Mouse (Mus musculus): ENCODE data around the gene Tas2r134. TPM values are rescaled to one million over a fixed set of nuclear protein-coding genes. Genes with fewer than 3 reads are reported as not detected.
A peak's percentile ranks its signal among the peaks of the same experiment; 100 is the strongest.

The Tas2r134 gene
- polyA plus RNA-seq (2012; rRNA removed): not detected in 2 replicates

DNA sequence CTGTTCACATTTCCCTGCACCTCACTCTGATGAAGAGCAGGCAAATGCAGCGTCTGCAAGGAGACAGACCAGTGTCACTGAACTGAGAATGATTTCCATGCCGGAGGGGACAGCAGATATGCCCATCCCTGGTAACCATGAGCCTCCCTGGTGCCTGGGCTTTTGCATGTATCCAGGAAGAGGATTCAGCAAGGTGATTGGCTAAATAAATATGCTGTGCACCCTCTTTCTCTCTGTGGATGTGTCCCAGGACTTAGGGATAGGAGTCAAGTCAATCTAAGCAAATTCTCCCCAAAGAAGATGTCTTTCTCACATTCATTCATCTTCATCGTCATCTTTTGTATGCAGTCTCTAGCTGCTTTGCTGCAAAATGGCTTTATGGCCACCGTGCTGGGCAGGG is at the start of gene Tas2r134:
Gene Tas2r134, plus strand, starts transcription at position 301 of the 400 bp plus-strand sequence.
- 80% methylated on average over 4 of the region's 4 CpGs for WGBS

DNA sequence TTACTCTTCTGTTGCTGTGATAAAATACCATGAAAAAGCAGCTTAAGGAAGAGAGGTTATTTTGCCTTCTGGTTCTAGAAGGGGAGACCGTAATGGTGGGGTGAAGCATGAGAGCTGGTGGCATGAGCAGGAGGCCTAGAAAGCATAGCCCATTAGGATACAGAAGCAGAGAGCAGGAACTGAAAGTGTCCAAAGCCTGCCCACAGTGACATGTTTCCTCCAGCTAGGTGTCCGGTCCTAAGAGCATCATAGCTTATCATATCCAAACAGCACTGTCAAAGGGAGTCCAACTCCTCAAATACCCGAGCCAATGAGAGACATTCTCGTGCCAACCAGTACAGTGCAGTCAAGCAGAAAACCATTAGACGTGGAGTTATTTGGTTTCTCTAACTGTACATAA is 47.5 kb upstream of the Tas2r134 start:
- WGBS: 78% methylated on average over 5 of the region's 5 CpGs
- no peak for DNase-seq (ENCODE audit: low read depth, low spot score)

More for the DNA sequence above, at the start of gene Tas2r134:
- no peak for DNase-seq (ENCODE audit: low read depth, low spot score)

DNA sequence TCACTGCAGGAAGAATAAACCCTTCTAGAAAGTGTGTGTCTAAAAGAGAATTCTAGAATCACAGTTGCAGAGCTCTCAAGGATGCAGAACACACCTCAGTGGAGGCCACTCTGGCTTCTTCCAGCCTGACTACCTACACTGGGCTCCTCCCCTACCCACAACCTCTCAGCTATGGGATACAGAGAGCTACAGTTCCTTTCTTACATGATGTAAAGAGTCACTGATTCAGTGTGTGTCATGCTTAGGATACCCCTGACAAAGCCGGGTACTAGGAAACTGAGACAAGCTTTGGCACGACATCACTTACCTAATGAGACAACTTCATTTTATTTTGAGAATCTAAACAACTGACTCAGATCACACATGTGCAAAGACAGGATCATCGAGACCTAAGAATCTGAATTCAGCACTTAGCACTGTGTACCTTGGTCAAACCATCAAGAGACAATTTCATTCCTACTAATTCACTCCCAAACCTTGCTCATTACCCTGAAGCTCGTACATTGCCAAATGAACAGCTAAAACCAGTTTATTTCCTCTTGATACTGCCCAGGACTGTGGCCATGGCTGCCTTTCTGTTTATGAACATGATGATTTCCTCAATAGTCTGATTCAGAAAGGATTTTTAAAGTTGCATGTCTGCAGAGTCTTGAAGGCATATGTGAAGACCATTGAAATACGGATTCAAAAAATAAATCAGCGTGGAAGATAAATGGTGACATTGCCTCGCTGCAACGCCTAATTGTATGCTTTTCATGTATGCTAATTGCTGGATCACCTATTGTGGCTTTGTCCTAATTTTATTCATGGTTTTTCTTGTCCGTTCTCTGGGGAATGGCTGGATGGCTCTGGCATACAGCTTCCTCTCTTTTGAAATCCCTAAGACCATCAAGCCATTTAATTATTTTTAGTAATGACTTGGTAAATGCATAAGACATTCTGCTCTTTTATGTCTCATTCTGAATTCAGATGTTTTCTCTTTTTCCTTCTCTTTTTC is 43.0 kb upstream of the Tas2r134 start:
- 85% methylated on average over 9 of the region's 9 CpGs for WGBS

DNA sequence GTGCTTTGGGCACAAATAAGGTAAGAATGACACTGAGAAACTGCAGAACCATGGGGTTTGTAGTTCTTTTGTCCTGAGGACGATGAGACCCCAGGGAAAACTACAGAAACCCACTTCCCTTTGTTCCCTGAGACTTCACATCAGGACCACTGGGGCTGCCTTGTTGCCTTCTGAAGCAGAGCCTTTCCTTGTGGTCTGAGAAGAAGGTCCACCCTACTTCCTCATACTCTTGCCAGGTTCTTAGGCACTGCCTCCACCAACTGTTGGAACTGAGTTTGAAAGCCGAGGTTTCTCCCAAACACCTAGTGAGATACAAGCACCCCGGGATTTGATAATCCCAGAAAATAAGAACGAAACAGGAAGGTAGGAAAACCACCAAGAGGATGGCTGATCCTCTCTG is 39.0 kb upstream of the Tas2r134 start:
- WGBS: 58% methylated on average over 4 of the region's 4 CpGs
- DNase-seq (ENCODE audit: low read depth, low spot score): peak; percentile 11

More for the DNA sequence above, 43.0 kb upstream of the Tas2r134 start:
- no peak for DNase-seq (ENCODE audit: low read depth, low spot score)

DNA sequence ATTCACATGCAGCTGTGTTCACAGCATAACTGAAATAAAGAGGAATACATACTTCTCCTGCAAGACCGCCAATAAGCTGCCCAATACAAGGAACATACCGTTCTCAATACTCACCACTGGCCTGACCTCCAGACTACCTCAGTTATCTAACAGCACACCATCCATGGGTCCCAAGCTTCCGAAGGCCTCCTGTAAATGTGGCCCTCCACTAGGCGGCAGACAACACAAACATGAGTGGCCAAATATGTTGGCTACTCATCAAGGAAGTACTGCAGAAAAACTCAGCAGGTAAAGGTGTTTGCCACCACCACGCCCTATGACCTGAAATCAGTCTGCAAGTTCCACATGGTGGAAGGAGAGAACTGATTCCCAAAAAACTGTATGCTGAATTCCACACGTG is 38.4 kb upstream of the Tas2r134 start:
- WGBS: 56% methylated on average over 6 of the region's 6 CpGs
- peak; percentile 39 for DNase-seq (ENCODE audit: low read depth, low spot score)

DNA sequence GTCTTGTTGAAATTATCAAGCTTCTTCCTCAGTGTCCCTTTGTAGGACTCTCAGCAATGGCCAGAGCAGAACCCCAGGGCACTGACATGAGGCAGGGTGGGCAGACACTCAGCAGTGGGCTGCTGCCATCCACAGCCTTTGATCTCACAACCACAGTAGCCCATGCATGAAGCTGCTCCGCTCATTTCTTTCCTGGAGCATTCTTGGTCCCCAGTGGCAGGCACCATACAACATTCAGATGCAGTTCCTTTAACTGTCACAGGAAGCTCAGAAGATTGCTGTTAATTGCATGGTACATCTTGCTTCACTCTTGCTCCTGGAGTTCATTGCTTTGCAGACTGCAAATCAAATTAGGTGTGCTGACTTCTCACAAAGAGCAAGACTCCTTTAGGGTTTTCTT is 37.7 kb upstream of the Tas2r134 start:
- WGBS: 91% methylated on average over 1 of the region's 1 CpGs
- DNase-seq (ENCODE audit: low read depth, low spot score): no peak

DNA sequence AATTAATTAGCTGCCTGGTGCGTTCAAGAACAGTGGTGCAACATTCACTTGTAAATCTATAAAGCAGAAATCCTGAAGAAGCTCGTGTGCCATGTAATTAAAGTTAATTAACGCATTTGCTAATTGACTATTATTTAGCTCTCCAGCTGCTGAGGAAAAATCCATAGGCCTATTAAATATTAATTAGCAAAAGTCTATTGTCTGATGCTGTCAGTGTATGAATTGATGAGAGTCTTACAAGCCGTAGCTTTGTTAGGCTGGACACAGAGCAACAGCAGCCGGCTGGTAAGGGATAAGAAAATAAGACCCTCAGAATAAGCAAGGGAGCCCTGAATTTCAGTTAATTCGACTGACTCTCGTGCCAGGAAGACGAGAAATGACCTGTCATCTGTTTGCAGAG is 37.0 kb upstream of the Tas2r134 start:
- DNase-seq (ENCODE audit: low read depth, low spot score): no peak
- whole genome bisulfite sequencing: 88% methylated on average over 8 of the region's 8 CpGs

DNA sequence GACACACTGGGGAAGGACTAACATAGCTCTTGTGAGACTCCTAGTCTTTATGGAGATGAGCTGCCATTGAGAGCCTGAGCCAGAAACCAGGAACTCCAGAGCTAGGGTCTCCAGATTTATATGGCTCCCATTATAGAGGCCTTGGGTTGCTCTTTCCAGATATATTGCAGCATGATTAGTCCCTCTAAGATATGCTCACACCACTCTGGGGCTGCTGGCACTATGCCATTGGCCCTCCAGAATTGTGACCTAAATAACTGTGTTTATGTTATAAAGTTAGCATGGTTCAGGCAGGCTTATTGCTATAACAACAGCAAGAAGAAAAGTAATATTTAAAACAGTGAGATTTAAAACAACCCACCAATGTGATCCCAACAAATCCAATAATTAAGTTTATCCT is 35.2 kb upstream of the Tas2r134 start:
- DNase-seq (ENCODE audit: low read depth, low spot score): no peak

DNA sequence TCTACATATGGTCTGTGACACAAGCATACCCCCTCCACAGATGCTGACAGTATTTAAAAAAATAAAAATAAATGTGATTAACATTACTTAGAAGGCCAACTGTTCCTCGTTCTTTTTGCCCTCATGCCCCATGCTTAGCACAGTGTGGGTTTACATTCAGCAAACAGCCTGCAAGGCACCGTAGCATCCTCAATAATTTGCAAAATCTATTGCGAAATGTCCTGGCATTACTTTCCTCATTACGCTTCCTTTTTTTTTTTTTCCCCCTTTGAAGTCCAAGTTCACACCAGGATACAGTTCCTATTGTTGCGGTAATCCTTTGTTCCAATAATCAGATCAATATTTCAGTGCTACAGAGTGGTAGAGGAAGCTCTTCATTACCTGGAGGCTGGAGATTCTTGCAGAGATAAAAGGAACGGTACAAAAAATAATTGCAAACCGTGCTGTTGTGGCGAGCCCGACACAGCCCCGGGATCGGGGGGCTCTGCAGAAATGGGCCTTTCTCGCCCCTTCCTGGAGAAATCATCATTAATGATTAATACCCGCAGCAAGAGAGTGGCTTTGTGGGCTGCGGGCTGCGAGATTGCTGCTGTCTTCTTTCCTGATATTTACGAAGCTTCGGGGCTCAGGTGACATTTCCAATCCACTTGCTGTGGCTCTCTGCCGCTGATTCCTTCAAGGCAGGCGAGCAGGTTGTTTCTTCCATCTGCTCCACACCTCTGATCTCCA is 27.7 kb upstream of the Tas2r134 start:
- WGBS: 63% methylated on average over 19 of the region's 19 CpGs

DNA sequence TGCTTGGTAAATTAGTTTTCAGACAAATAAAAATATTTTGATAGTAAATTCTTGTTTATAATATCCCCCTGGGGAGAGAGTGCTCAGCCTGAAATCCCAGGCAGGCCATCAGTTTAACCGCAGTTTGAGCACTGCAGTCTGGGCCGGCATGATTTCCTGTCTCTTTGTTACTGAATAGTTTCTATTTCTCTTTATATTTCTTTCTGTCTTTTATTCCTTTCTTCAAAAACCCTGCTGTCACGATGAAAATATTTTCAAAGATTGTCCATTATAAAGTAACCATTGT is 27.2 kb upstream of the Tas2r134 start:
- 68% methylated on average over 3 of the region's 3 CpGs for WGBS
- no peak for DNase-seq (ENCODE audit: low read depth, low spot score)

More for the DNA sequence above, 27.7 kb upstream of the Tas2r134 start:
- no peak for DNase-seq (ENCODE audit: low read depth, low spot score)

DNA sequence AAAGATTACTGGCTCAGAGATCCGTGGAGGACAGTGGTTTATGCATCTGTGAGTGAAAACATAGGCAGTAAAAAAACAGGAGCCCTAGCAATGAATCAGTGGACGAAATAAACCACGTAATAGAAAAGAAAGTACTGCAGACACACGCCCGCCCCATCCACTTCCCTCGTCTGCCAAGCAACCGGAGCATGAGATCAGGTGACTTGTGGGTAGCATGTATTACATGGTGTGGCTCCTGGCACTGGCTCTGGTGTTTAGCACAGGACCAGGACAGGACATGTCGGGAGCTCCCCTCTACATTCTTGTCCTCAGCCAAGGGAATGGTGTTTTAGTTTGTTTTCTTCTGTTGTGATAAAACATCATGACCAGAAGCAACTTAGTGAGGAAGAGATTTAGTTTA is 26.4 kb upstream of the Tas2r134 start:
- WGBS: 55% methylated on average over 8 of the region's 8 CpGs
- no peak for DNase-seq (ENCODE audit: low read depth, low spot score)

DNA sequence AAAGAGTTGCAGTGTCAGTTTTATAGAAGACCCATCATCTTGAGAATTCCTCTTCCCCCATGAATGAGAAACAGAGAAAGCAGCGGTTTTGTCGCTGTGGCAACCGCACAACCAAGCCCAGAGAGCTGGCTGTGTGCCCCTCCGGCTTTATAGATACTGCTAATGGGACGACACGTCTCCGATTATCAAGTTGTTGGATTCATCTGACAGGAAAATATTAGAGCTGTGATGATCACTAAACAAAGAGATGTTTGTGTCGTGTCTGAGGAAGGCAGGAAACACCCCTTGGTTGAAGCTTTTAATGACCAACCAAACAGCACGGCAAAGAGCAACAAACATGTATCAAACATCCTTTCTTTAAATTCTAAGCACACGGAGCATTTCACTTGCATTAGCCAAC is 17.0 kb upstream of the Tas2r134 start:
- DNase-seq (ENCODE audit: low read depth, low spot score): no peak

DNA sequence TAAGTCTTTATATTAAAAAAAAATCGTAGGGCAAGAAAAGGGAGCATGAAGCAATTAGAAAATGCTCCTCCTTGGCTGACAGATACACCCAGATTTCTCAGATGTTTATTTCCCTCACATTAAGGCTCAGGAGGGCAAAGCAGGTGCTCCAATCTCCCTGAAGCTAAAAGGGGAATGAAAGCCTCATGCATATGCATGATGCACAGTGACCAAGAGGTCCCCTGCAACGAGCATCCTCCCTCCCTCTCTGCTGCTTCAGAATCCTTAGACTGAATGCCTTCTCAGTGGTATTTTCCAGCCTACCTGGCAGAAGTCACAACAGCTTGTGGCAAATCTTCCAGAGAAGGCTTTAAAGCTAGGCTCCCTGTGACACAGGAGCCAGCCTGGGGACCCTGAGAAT is 16.4 kb upstream of the Tas2r134 start:
- DNase-seq (ENCODE audit: low read depth, low spot score): no peak
- WGBS: 53% methylated on average over 2 of the region's 2 CpGs

More for the DNA sequence above, 17.0 kb upstream of the Tas2r134 start:
- 50% methylated on average over 10 of the region's 10 CpGs for WGBS

DNA sequence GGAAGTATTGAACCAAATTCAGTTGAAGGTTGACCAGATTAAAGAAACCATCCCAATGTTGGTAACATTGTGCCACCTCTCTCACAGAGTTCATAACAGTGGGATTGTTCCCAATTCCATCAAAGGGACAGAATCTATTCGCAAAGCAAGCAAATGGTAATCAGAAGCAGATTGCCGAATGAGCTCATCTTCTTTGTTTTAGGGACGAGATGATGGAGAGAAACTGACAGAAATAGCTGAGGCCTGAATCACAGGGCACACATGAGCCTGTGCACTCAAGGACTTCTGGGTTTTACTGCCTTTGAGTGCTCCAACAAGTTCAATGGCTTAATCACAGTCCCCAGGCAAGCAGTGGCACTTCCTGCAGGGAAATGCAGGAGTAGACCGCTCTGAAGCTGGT is 13.6 kb upstream of the Tas2r134 start:
- WGBS: 58% methylated on average over 4 of the region's 4 CpGs

DNA sequence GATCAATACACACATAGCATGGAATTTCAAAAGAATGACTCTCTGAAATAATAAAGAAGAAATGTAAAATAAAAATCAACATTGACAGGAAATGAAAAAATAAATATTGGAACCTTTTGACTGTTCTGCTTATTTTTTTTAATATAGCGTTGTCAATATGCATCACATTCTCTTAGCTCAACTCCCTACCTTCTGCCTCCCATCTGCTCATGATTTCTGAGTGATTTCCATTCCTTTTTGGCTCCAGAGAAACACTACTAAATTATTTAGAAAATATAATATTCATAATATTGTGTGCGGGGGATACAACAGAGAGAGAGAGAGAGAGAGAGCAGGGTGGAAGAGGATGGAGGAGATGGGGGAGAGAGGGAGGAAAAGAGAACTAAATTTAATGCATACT is 5.4 kb upstream of the Tas2r134 start:
- WGBS: 87% methylated on average over 2 of the region's 2 CpGs
- no peak for DNase-seq (ENCODE audit: low read depth, low spot score)

More for the DNA sequence above, 13.6 kb upstream of the Tas2r134 start:
- no peak for DNase-seq (ENCODE audit: low read depth, low spot score)

DNA sequence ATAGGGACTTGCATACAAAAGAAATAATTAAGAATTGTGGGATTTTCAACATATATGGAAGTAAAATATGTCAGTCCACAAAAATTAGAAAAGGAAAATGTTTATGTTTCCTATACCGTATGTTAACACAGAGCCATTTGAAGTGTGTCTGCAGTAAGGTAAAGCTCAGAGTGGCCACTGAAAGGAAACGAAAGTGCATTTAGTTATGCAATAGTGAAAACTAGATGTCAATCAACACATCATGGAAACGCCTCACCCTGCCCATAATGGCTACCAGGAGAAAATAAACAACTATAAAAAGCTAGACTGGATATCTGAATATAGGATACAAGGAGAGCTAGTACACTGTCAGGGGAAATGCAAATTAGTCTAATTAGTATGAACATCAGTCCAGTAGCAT is 1.3 kb upstream of the Tas2r134 start:
- no peak for DNase-seq (ENCODE audit: low read depth, low spot score)
- WGBS: 56% methylated on average over 3 of the region's 3 CpGs

DNA sequence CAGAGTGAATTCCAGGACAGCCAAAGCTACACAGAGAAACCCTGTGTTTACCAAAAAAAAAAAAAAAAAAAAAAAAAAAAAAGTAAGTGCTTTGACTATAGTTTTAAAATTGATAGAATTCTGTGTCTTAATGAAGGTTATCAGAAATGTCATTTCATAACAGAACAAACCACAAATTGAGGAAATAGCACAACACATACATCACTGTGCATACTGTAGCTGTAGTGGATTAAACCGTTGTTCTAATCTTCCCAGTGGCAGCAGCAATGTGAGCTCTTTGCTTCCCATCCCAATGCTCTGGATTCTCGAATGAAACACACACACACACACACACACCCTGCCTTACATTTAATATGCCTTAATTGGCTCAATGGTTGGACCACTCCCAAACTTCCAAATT is 4.1 kb downstream of the Tas2r134 start:
- 72% methylated on average over 2 of the region's 2 CpGs for WGBS
- no peak for DNase-seq (ENCODE audit: low read depth, low spot score)

DNA sequence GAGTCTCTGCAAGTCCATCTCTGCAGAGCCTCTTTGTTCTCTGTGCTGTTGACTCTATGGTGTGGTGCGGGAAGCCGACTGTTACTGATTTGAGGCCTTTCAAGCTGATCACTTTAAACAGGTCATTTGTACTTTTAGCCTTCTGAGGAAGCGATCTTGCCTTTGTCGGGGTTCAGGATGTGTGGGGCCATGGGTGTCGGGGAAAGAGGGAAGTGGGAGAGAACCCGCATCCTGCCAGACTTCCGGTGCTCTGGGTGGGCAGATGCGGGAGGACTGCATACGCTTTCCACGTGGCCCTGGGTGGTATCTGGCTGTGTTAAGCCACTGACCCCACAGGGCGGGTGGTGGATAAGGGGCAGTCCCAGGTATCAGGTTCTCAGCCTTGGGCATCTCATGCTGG is 10.4 kb downstream of the Tas2r134 start:
- no peak for DNase-seq (ENCODE audit: low read depth, low spot score)
- WGBS: 78% methylated on average over 11 of the region's 11 CpGs

DNA sequence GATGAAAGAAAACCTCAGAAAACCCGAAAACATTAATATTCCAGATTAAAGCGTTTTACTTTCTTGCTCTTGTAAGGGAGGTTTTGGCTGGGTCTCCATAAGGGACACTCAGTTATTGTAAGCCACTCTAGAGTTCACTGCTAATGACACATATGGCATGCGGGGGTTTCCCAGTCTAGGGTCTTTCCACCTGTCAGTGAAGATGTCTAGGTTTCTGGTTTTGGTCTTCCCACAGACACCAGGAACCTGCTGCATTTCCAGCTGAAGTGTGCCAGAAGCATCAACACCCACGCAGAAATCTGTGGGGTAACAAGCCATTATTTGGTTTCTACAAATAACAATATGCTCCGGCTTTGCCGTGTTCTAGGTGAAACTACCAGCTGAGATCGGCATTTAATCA is 14.3 kb downstream of the Tas2r134 start:
- 90% methylated on average over 7 of the region's 7 CpGs for WGBS
- DNase-seq (ENCODE audit: low read depth, low spot score): no peak

DNA sequence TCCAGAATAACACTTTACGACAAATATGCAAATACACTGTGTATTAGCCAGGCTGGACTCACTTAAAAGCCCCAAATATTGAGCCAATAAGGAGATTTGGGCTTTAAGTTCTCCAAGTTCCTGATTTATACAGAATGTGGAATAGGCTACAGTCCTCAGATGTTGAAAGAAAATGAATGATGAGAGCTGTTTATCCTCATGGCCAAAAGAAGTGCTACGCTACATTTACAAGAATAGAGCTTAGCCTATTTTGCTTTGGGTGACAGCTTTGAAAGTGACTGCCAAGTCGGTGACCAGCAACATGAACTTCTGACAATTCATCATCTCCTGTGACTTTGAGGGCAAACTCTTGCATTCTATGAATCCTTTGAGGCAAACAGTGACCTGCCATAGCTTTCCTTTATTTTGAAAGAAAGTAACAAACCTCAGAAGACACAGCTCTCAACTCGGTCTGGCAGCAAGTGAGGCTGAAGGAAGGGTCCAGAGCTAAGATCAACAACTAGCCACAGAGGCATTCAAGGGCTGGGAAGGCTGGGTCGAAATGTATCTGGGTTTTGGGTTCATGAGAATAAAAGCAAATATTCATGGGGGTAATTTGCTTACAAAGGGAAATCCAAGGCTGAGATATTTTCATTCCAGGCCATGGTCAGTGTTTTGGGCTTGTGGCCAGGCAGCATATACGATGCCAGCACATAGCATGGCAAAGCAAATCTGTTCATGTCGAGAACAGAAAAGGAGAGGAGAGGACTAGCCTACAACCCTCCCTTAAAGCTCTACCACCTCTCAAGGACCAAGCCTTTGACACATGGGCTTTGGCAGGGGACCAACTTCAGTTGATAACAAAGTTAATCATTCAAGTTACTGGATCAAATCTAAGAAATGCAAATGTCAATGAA is 16.2 kb downstream of the Tas2r134 start:
- WGBS: 70% methylated on average over 7 of the region's 7 CpGs
- DNase-seq (ENCODE audit: low read depth, low spot score): no peak
